Mouse (Mus musculus) liver, adult 2 months (tissue): ENCODE results near the gene Pold2.

ENCODE experiments used
- CTCF ChIP-seq: fragments of 200-500 bp; IDR thresholded peaks from 2 replicates; pipeline ENCODE4 v1.5.1; 2011; ENCODE audit warnings: low read depth, low read length, control low read depth
- POLR2A ChIP-seq: fragments of 200-500 bp; IDR thresholded peaks from 2 replicates; pipeline ENCODE4 v1.6.1; 2011; ENCODE audit warnings: low read length, control low read depth; ENCODE audit not compliant: insufficient read depth; ENCODE audit errors: extremely low read depth

DNA sequence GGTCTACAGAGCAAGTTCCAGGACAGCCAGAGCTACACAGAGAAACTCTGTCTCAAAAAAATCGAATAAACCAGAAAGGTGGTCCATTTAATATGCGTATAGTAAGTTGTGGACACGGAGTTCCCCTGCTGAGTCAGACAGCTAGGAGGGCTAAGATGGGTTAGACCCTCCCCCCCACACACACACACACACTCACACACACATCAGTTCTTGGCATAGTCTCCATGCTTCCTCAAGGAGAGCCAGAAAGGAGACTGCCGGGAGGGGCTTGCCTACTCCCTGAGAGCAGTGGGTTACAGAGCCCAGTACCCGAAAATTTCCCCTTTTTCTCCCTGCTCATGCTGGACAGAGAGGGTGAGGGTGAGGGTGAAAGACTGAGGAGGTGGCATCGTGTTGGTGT lies 17.5 kb downstream of the Pold2 start:
- TF ChIP-seq POLR2A = no peak
- TF ChIP-seq CTCF = no peak
